Mouse (Mus musculus): ENCODE measurements around the gene Zfp64. TPM values are rescaled to one million over a fixed set of nuclear protein-coding genes. Genes with fewer than 3 reads are reported as not detected.
"Not testable (repeated sequence)": the region's sequence is repeated elsewhere in the genome, so short reads cannot be mapped to it uniquely, and the experiment has no call there.

Gene Zfp64
- polyA plus RNA-seq, 1 experiment from 2014 or later: 31.7 TPM

- no peak for ATAC-seq (ENCODE audit: low read depth)
- 8% methylated on average over 1 of the region's 1 CpGs for WGBS
Observed at GRCm38 (mm10) chr2:168854777-168855176, 100.6 kb downstream of the Zfp64 start.

GRCm38 (mm10) chr2:168853869-168854268 lies 101.5 kb downstream of the Zfp64 start:
- not testable (repeated sequence) for H3K36me3 ChIP-seq (ENCODE audit: control insufficient read depth, insufficient read depth, low read length); H3K9ac ChIP-seq (ENCODE audit: low read length); H3K27ac ChIP-seq (ENCODE audit: low read length); H3K27me3 ChIP-seq (ENCODE audit: control insufficient read depth, insufficient read depth, low read depth, low read length); H3K9me3 ChIP-seq (ENCODE audit: control insufficient read depth, low read length); H3K4me2 ChIP-seq (ENCODE audit: low read depth, low read length); ATAC-seq (ENCODE audit: low read depth); H3K4me1 ChIP-seq (replicated peaks; ENCODE audit: control insufficient read depth, insufficient read depth, low read length); H3K4me3 ChIP-seq (ENCODE audit: low read length)
- WGBS: 88% methylated on average over 11 of the region's 13 CpGs

More at GRCm38 (mm10) chr2:168854777-168855176, 100.6 kb downstream of the Zfp64 start:
- Histone ChIP-seq H3K4me3 (ENCODE audit: low read length) (no peak overlapping the region), H3K36me3 (ENCODE audit: control insufficient read depth, insufficient read depth, low read length) (no peaks in the 10 kb centered on the region), H3K9ac (ENCODE audit: low read length) (no peak overlapping the region), H3K4me1 (replicated peaks; ENCODE audit: control insufficient read depth, insufficient read depth, low read length) (no peaks in the 10 kb centered on the region), H3K9me3 (ENCODE audit: control insufficient read depth, low read length) (no peaks in the 10 kb centered on the region), H3K27ac (ENCODE audit: low read length) (no peak overlapping the region), H3K4me2 (ENCODE audit: low read depth, low read length) (no peak overlapping the region), H3K27me3 (ENCODE audit: control insufficient read depth, insufficient read depth, low read depth, low read length) (no peaks in the 10 kb centered on the region)

GRCm38 (mm10) chr2:168851545-168851944 lies 103.8 kb downstream of the Zfp64 start:
- no peak for ATAC-seq (ENCODE audit: low read depth)
- Histone ChIP-seq H3K36me3 (ENCODE audit: control insufficient read depth, insufficient read depth, low read length) (no peaks in the 10 kb centered on the region), H3K27me3 (ENCODE audit: control insufficient read depth, insufficient read depth, low read depth, low read length) (no peaks in the 10 kb centered on the region), H3K4me1 (replicated peaks; ENCODE audit: control insufficient read depth, insufficient read depth, low read length) (no peaks in the 10 kb centered on the region), H3K4me2 (ENCODE audit: low read depth, low read length) (no peak overlapping the region), H3K9me3 (ENCODE audit: control insufficient read depth, low read length) (no peaks in the 10 kb centered on the region), H3K27ac (ENCODE audit: low read length) (no peak overlapping the region), H3K4me3 (ENCODE audit: low read length) (no peak overlapping the region), H3K9ac (ENCODE audit: low read length) (no peak overlapping the region)
- 37% methylated on average over 10 of the region's 10 CpGs for WGBS

GRCm38 (mm10) chr2:168848553-168848952 lies 106.8 kb downstream of the Zfp64 start:
- Histone ChIP-seq H3K27me3 (ENCODE audit: control insufficient read depth, insufficient read depth, low read depth, low read length) (peaks cover 6% of the 10 kb centered on the region; the same call in 1 of the 2 replicates), H3K4me3 (ENCODE audit: low read length) (no peak overlapping the region), H3K4me2 (ENCODE audit: low read depth, low read length) (no peak overlapping the region), H3K36me3 (ENCODE audit: control insufficient read depth, insufficient read depth, low read length) (no peaks in the 10 kb centered on the region), H3K9ac (ENCODE audit: low read length) (no peak overlapping the region), H3K9me3 (ENCODE audit: control insufficient read depth, low read length) (no peaks in the 10 kb centered on the region), H3K4me1 (replicated peaks; ENCODE audit: control insufficient read depth, insufficient read depth, low read length) (no peaks in the 10 kb centered on the region), H3K27ac (ENCODE audit: low read length) (no peak overlapping the region)
- ATAC-seq (ENCODE audit: low read depth): no peak
- 84% methylated on average over 3 of the region's 3 CpGs for WGBS

- no peak overlapping the region for H3K4me2 ChIP-seq (ENCODE audit: low read depth, low read length)
- no peaks in the 10 kb centered on the region for H3K4me1 ChIP-seq (replicated peaks; ENCODE audit: control insufficient read depth, insufficient read depth, low read length)
- peaks cover 24% of the 10 kb centered on the region for H3K27me3 ChIP-seq (ENCODE audit: control insufficient read depth, insufficient read depth, low read depth, low read length)
- no peaks in the 10 kb centered on the region for H3K36me3 ChIP-seq (ENCODE audit: control insufficient read depth, insufficient read depth, low read length)
- ATAC-seq (ENCODE audit: low read depth): no peak
- WGBS: 73% methylated on average over 7 of the region's 7 CpGs
- no peak overlapping the region for H3K4me3 ChIP-seq (ENCODE audit: low read length)
- H3K27ac ChIP-seq (ENCODE audit: low read length): no peak overlapping the region
- H3K9me3 ChIP-seq (ENCODE audit: control insufficient read depth, low read length): peaks cover 4% of the 10 kb centered on the region
- H3K9ac ChIP-seq (ENCODE audit: low read length): no peak overlapping the region
Observed at GRCm38 (mm10) chr2:168846180-168846720, 109.1 kb downstream of the Zfp64 start.

Other genes with a start within 250 kb of the Zfp64 start
- gene Atp9a, start 213.2 kb downstream of the Zfp64 start, polyA plus RNA-seq (2015; fragmentation: Nextera tagmentation; extraction: Ambion mirVana): 12.2 and 13.8 TPM in 2 replicates
- gene Sall4, start 187.6 kb downstream of the Zfp64 start, polyA plus RNA-seq (2015; fragmentation: Nextera tagmentation; extraction: Ambion mirVana): 0.41 TPM in 1 of 2 replicates, not detected in the other